Mouse (Mus musculus) naive thymus-derived CD4-positive, alpha-beta T cell, adult 2 months (primary cell): ENCODE results near the gene Gfra1.

ENCODE experiments used
- DNase-seq: peaks from one replicate; pipeline ENCODE4 v3.0.0-alpha.2; 2011; ENCODE audit warnings: low read depth

The Gfra1 gene

DNA sequence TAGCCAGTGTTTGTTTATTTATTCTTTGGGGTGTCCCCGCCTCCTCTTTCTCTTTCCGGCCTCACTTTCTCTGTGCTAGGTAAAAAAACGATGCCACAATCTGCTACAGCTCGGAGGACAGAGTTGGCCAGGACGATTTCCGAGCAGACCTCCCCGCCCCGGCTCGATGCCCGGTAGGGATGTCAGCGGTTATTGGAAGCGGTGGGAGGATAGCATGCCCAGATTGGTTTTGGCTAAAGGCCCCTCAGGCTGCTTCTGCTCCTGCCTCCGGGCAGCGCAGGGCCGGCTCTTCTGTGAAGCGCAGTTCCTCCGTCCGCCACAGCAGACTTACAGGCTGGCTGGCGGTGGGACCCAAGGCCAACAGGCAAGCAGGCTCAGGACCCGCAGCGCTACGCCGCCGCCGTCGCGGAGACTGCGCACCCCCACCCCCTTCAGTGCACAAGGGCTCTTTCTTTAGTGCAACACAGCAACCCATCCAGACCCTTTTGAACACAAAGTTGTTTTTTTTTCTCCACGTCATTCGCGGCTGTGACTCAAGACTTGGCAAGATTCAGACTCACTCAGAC is at the start of gene Gfra1:
Gene Gfra1 (minus strand): TSS at position 414 of the 566 bp plus-strand sequence.
- DNase-seq, result no peak

DNA sequence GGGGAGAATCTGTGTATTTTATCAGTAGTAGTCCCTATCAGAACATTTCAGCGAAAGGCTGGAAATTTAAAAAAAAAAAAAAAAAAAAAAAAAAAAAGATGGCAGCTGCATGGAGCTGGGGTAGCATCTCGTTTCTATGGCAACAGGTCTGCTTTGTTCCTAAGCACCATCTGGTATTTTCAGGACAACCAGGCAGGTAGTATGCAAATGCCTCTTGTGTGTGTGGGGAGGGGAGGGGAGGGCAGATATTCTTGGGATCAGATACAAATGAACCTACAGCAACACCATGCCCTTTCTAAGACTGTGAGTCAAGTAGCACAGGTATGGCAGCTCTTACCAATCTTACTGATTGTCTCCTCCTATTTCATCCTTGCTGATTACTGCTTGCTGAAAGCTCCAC is 44.3 kb upstream of the Gfra1 start:
- DNase-seq, result no peak

DNA sequence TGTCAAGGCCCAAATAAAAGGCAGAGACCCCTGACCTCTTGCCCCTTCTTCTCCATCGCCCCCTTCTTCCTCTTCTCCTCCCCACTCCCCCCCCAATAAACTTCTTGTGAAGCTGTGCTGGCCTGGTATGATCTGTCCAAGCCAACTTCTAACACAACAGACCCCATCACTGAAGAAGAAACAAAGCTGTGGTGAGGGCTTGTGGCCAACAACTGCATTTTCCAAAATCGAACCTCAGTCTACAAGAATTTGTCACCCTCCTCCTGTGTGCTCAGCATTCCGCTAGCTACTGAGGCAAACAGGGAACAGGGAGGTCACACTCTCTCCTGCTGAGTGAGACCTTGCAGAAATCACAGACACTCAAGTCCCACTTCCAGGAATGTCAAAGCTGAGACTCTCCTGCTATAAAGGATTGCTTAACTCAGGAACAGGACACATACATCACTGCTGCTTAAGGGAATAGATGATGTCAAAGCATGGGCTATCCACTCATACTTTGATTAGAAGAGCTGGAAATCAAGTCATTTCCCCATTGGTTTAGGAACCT is 43.8 kb upstream of the Gfra1 start:
- no peak for DNase-seq

DNA sequence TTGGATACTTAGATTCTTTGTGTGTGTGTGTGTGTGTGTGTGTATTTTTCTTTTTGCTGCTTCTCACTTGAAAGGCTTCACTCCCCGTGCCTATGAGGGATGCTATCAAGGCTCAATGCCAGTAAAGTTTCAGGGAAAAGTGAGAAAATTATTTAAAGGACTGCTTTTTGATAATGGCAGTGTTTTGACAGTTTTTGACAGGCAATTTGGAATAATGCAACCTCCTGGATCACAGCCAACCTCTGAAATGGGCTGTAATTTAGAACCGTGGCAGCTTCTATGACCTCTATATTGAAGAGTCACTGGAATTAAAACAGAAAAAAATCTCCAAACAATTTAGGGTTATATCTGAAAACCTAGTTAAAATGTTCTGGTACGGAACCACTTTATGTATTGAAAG is 41.4 kb upstream of the Gfra1 start:
- DNase-seq, result no peak

DNA sequence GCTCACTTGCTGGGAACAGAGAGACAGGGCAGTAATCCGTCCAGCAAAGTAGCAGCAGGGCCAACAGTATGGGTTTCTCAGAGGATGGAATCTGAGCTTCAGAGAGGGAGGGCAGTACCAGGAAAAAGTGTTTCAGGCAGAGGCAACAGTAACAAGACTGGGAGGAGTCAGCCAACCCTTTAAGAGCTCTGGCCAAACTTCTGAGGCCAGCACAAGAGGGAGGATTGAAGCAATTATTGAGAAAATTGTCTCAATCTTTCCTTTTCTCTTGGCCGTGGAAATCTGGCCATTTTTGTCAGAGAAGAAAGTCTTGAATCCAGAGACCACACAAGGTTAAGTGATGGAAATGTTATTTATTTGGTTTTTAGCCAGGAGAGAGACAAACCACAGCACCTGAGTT is 31.0 kb upstream of the Gfra1 start:
- DNase-seq, result no peak

DNA sequence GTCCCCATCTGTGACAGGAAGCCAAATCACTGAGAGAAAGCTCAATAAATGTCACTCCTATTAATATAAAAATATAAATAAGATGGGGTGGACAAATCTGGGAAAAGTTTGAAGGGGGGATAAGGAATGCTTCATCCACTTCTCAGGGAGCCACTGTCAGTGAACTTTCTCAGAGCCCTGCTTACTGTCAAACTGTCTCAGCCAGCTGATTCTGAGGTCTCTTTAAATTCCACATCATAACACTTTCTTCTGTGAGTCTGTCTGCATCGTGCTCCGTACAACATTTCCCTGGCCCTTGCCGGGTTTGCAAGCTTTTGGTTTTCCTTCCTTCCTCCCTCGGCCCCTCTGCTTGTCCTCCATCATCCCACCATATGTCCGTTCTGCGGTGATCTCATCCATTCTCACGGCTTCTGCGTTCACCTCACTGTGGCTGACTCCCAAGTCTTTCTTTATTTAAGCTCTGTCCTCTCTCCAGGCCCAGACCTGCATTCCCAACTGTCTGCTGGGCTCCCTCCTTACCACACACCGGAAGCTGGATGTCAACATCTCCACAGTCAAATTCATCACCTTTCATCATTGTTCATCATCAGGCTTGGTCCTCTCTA is 26.8 kb upstream of the Gfra1 start:
- DNase-seq, result no peak

DNA sequence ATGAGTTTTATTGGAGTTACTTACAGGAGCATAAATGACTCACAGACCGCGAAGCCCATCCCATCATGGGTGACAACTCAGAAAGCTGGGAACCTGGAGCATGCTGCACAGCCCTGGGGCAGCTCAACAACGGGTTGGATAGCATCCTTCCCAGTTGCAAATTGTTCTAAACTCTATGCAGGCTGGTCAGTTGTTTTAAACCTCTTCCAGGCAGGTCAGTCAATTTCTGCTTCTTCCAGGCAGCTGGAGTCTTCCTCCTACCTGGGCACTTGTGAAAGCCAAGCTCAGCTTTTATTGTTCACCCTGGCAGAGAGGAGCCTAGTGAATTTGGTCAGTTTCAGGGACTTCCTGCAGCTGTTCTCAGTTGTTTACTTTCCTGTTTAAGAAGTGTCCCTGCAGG is 18.5 kb upstream of the Gfra1 start:
- no peak for DNase-seq

DNA sequence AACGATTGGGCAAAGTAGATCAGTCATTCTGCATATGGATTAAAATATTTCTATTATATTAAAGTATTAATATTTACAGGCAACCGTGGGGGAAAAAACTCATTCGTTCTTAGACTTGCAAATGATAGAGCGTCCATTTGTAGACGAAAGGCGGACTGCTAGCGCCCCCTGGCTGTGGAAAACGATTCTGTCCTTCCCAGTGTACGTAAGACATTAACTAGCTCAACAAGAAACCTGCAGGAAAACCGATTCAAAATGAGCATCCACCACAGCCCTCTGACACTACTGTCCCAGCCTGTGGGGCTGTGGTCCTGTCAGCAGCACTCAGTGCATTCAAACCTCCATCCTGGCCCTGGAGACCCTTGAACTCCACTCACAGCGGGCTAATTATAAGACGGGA is 13.7 kb upstream of the Gfra1 start:
- peak; percentile 80 for DNase-seq

DNA sequence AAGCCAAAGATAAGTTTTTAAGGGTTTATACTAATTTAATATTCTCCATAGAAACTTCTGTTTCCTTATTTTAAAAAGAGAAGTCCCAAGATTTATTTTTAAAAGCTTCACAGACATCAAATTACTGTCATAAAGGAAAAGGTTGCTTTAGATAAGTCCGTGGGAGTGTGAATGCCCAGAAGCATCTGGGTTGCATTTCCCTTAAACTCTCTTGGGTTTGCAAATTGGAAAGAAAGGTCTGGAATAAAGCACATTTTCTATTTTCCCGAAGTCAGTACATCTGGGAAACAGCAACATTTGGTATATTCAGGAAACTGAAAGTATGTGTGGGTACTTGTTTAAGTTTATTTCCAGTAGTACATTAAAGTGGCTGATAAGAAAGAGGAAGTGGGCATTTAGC is 12.6 kb upstream of the Gfra1 start:
- no peak for DNase-seq

DNA sequence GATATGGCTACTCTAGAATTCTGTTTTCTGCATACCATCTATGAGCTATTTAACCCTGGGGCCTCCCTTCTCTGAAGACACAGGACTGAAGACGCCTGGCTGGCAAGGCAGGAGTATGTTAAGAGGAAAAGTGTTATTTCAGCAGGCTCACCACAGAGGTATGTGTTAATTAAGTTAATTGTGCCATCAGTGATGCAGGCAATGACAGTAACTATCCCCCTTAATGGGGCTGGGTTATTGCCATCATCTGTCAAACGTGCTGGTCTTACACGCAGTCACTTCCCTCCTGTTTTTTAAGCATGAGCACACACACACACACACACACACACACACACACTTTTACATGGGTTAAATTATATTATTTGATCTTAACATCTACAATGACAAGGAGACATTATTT is 8.0 kb upstream of the Gfra1 start:
- no peak for DNase-seq

DNA sequence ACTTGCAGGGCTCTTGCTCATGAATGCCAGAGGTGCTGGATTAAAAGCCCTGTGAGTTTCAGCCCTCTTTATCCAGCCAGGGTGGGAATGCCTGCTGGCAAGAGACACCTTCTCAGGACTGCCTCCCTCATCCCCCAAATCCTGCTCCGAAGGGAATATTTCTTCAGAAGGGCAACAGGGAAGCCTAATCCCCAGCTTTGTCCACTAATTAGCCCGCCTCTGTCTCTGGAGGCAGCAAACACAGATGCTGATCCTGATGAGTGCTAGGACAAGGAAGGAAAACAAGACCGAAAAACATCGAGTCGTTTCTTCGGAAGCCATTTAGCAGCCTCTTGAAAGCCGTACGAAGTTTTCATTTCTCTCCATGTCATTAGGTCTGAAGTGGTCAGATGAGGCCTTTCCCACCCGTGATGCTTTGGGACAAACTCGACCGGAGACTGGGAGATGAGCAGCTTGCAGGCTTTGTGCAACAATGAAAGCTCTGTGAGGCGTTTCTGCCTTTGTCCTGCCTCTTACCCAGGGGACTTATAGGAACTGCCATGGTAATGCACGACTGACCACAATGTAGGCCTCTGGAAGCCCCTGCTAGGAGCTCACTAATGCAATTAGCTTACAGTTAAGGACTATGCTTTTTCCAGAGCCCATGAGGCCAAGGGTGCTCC is 4.8 kb upstream of the Gfra1 start:
- no peak for DNase-seq

DNA sequence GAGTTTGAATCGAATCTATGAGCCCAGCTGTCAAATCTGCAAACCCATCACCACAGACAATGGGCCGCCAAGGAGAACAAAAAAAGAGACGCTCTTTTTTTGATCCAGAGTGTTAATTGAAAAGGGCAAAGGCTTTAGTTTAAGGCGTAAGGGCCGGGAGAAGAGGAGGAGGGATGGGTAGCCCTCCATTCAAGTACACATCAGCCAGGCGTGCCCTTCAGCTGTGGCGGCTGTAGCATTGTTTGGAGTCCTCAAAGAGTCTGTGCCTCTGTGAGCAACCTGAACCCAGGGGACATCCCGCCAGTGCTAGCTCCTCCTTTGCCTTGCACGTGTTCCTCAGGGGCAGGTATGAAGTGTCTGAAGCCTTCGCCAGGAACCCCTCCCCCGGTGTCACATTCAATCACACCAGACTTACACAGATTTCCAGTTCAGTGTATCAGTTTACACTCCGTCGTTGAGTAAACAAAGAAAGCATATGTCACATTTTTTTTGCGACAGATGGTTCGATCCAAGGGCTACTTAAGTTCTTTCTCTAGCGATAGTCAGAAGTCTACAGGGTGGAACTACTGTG is 867 bp upstream of the Gfra1 start:
- no peak for DNase-seq

DNA sequence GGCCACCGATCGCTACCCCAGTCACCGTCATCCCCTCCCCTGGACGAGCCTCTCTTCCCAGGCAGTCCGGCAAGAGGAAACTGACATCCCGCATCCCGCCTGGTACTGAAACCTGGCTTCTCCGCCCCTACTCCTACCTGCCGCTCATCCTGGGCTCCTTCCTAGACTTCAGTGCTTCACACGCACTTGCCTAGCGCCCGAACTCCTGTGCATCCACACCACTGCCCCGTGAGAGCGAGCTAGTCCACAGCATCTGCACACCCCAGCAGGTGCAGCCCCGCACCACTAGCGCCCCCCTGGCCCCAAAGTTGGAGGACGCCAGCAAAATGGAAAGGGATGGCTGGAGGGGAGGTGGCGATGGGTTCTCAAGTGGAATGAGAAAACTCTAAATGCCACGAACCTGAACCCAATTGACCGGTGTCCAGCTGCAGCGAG is 631 bp downstream of the Gfra1 start:
- peak; percentile 15 for DNase-seq

DNA sequence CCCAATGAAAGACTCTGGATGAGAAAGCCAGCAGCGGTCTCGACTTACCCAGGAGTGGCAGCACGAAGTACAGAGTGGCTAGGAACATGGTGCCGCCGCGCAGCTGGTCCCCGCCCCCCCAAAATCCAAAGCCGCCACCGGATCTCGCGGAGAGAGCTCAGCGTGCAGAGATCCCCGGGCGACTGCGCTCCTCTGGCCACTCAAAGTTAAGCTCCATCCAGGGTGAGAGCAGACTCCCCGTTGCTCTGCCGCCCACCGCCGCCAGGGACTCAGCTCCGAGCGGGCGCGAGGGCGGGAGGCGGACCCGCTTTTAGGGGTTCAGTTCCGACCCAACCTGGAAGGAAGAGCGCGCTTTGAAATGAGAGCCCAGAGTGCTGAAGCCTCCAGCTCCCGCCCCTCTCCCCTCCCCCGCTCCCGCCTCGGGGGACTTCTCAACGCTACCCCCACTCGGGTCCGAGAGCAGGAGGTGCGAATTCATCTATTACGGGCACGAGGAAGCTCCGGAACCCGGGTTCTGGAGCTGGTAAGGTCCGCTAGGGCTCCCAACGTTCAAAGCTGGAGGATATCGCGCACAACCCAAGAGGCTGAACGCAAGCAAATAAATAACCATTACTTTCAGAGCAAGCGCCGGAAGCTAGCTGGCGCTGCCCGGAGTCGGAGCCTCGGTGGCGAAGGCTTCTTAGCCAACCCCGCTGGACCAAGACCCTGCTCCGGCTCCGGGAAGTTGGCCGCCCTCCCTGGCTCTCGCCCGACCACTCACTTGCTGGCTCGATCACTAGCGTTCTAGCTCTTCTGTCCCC is 1.2 kb downstream of the Gfra1 start:
- DNase-seq, result peak; percentile 28

DNA sequence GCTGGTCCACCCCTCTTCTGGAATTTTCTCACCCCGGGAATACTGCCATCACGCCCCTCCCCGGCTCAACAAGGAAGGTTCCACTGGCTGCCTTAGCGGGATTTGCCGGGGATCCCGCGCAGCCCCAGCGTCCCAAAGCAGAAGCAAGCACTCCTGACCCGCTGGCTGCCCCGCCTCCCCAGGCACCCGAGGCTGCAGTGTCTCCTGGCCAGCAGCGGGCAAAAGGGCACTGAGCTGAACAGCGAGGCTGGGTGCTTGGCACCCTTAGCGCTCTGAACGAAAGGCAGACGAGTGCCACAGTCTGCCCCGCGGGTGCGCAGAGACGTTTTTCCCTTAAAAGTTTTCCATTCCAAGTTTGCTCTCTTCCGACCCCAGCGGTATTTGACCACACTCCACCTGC is 2.1 kb downstream of the Gfra1 start:
- DNase-seq, result no peak

DNA sequence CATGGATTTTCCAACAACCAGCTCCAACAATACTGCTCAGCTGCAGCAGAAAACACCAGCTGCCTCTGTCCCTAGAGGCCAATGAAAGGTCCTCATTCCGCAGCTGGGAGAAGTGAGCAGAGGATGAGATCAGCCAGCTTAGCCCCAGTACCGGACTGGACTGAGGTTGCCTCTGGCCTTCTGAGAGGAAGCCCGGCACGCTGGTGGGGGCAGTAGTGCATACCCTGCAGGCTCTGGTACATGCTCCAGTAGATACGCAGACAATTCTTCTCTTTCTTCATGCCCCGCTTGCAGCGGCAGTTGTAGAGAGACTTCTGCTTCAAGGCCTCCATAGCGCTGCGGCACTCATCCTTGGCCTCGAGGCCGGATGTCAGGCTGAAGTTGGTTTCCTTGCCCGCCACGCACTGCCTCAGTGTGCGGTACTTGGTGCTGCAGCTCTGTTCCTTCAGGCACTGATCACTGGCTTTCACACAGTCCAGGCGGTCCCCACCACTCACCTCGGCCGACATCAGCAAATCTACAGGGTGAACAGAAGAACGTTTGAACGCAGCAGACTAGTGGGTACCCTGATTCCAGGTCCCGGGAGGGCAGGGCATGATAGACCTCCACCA is 2.7 kb downstream of the Gfra1 start:
- peak; percentile 24 for DNase-seq

DNA sequence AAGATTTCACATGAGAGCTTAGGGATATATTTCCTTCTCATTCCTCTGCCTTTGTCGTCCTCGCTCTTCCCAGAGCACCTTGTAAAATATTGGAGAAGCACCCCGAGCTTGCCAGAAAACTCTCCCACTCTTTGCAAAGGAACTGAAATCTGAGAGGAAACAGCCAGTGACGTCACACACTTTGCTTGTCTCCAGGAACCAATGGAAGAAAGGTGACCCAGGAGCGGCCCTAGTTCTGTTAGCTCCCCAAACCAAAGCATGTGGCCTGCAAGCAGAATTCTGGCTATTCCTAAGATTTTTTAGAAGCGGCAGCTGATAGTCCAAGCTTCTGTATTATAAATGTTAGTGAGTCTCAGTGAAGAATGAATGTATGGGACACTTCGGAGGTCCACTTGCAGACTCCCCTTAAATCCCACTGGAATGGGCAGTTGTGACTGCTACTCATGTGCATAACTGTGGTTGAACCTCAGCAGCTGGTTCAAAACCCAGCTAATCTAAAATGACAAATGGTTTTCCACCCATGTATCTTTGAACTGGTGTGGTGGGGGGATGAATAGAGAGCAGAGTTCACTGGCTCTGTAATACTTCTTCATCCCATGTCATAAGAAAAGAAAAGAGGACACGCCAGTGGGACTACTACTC is 3.4 kb downstream of the Gfra1 start:
- DNase-seq, result no peak

DNA sequence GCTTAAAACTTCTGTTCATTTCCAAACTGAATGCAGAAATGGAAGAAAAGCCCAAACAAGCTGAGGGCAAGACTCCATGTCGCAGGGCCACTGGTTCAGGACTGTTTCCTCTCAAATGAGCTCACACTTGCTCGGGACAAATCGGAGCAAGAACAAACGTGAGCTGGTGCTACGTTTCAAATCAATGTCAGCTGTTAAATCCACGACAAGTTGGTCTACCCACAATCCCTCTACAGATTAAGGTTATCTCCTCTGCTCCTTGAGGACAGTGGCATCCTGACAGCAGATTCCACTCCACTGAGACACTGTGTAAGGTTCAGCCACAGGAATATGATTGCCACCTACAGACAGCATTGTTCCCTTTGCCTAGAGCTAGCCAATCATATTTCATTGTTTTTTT is 4.4 kb downstream of the Gfra1 start:
- no peak for DNase-seq

DNA sequence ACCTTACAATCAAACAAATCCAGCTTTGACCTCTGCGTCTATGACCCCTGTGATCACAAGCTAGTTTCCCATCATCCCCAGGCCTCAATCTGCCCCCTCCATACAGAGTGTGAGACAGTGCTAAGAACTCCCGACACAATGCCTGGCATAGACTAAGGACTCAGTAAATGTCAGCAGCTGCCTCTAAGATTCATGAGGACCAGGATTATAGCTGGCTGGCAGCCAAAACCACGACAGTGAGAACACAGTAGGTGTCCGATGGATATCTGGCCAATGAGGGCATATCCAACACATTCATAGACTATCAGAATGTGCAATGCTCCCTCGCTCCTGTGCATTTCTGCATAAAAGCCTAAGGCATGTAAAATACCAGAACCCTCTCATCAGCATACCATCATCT is 5.0 kb downstream of the Gfra1 start:
- DNase-seq, result no peak

DNA sequence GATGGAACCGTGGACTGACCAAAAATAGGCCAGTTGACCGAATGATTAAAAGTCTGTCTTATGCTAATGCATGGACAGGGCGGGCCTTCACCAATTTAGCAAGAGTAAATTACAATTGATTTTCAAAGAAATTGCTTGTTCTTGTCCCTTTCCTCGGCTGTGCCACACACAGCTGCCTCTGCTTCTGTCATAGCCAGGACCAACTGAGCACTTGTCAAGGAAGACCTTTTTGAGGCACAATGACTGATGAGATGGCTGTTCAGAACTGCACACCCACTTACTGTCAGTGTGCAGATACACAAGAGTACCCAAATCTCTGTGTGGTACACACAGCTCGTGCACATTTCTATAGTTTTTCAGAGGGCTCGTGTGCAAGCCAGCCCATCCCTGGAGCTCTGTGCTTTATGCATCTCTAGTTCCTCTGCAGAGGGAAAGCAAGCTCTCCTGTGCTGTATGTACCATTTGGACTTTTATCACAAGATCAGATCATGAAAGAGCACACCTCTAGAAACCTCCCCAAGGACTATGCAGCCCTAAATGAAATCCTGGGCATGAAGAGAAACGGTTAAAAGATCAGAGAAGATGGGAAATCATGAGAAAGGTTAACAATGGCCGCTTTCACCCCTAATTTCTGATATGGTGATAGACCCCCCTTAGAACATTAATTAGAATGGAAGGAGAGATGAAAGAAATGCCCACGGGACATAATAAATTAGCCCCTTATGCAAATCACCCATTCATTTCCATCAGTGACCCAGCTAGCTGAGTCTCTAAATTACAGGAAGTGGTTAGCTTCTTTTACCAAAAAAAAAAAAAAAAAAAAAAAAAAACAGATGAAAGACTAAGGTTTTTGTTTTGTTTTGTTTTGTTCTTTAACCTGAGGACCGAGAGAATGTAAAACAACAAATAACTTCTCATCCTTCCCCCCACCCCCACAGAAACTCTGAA is 12.7 kb downstream of the Gfra1 start:
- no peak for DNase-seq
